Mouse (Mus musculus): ENCODE results near the gene Cntfr.
A peak's percentile ranks its signal among the peaks of the same experiment; 100 is the strongest.

DNA sequence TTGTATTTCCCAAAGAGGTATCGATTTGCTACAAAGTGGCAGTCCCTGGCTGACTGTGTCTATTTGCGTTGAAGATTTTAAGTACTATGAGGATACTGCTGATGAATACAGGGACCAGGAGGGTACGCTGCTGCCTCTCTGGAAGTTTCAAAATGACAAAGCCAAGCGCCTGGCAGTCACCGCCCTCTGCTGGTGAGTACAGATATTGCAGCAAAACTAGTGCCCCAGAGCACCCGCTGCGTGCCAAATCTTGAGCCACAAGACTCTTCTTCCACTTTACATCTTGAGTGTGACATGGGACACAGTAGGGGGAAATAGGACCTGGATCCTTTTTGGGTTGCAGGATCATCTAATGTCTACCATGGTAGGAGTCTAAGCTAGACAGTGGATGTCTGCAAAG lies 82.7 kb downstream of the Cntfr start:
- TF ChIP-seq CTCF (IDR thresholded peaks at IDR 0.05) (peak; percentile 98), EP300 (IDR thresholded peaks at IDR 0.05) (no peak)
